Mouse (Mus musculus) heart, embryonic 15.5 days (tissue): ENCODE results near the gene Elovl3. TPM values are rescaled to one million over a fixed set of nuclear protein-coding genes. Genes with fewer than 3 reads are reported as not detected.
"Not testable (repeated sequence)": the region's sequence is repeated elsewhere in the genome, so short reads cannot be mapped to it uniquely, and the experiment has no call there.

Source experiments
- ATAC-seq: fragments of 200-750 bp; cut with Nextera tagmentation; replicated peaks from 2 replicates; pipeline ENCODE4 v1.8.0; 2017; ENCODE audit warnings: low read depth, moderate TSS enrichment; ENCODE audit not compliant: insufficient number of reproducible peaks, insufficient read depth, low FRiP score
- H3K27ac ChIP-seq: fragments of 300-500 bp; sonication (generic); 2 replicates; pipeline ENCODE4 v1.5.1; 2015; ENCODE audit warnings: mild to moderate bottlenecking, inconsistent platforms
- H3K27me3 ChIP-seq: fragments of 300-500 bp; sonication (generic); 2 replicates; pipeline ENCODE4 v1.6.1; 2015; ENCODE audit warnings: inconsistent platforms
- H3K36me3 ChIP-seq: fragments of 300-500 bp; sonication (generic); 2 replicates; pipeline ENCODE4 v1.6.1; 2015; ENCODE audit warnings: mild to moderate bottlenecking, inconsistent platforms
- H3K4me1 ChIP-seq: fragments of 300-500 bp; sonication (generic); replicated peaks from 2 replicates; pipeline ENCODE4 v1.6.1; 2015; ENCODE audit warnings: inconsistent platforms
- H3K4me2 ChIP-seq: fragments of 300-500 bp; sonication (generic); 2 replicates; pipeline ENCODE4 v1.6.1; 2015; ENCODE audit warnings: inconsistent platforms, mild to moderate bottlenecking, moderate library complexity
- H3K4me3 ChIP-seq: fragments of 300-500 bp; sonication (generic); 2 replicates; pipeline ENCODE4 v1.5.1; 2015; ENCODE audit warnings: mild to moderate bottlenecking, inconsistent platforms
- H3K9ac ChIP-seq: fragments of 300-500 bp; sonication (generic); 2 replicates; pipeline ENCODE4 v1.6.1; 2015; ENCODE audit warnings: mild to moderate bottlenecking, inconsistent platforms
- H3K9me3 ChIP-seq: fragments of 300-500 bp; sonication (generic); replicated peaks from 2 replicates; pipeline ENCODE4 v1.6.1; 2016; ENCODE audit warnings: inconsistent platforms
- WGBS: fragments of 180-500 bp; shearing (Covaris S2); methylation state at CpG from one replicate; pipeline ENCODE4 v1.1.7; 2015; ENCODE audit warnings: mixed read lengths; 5-methylcytosine and 5-hydroxymethylcytosine counted together
- polyA plus RNA-seq: library from polyadenylated mRNA; unstranded; fragments of >200 nt; fragmentation: Nextera tagmentation; extraction: Ambion mirVana; gene quantifications from 2 replicates; pipeline ENCODE4 v1.2.1, GENCODE M21; 2015

Elovl3 gene
- polyA plus RNA-seq, 1 experiment from 2014 or later: not detected

- no peaks in the 10 kb centered on the region for H3K9me3 ChIP-seq
- H3K9ac ChIP-seq: no peak overlapping the region
- ATAC-seq: no peak
- H3K4me3 ChIP-seq: no peak overlapping the region
- no peak overlapping the region for H3K27ac ChIP-seq
- H3K4me1 ChIP-seq: no peaks in the 10 kb centered on the region
- 77% methylated on average over 2 of the region's 2 CpGs for whole genome bisulfite sequencing
- no peaks in the 10 kb centered on the region for H3K27me3 ChIP-seq
- no peaks in the 10 kb centered on the region for H3K36me3 ChIP-seq
- H3K4me2 ChIP-seq: no peak overlapping the region
Measured at GRCm38 (mm10) chr19:46110214-46110613, 21.5 kb upstream of the Elovl3 start.

GRCm38 (mm10) chr19:46110781-46111180, 20.9 kb upstream of the Elovl3 start:
- WGBS: 79% methylated on average over 5 of the region's 5 CpGs
- no peak for ATAC-seq

GRCm38 (mm10) chr19:46114617-46115016, 17.1 kb upstream of the Elovl3 start:
- H3K27ac ChIP-seq: no peak overlapping the region
- no peak overlapping the region for H3K4me3 ChIP-seq
- H3K4me1 ChIP-seq: no peaks in the 10 kb centered on the region
- no peaks in the 10 kb centered on the region for H3K36me3 ChIP-seq
- 65% methylated on average over 4 of the region's 4 CpGs for WGBS
- H3K9me3 ChIP-seq: no peaks in the 10 kb centered on the region
- H3K4me2 ChIP-seq: no peak overlapping the region
- no peaks in the 10 kb centered on the region for H3K27me3 ChIP-seq
- no peak overlapping the region for H3K9ac ChIP-seq
- no peak for ATAC-seq

More at GRCm38 (mm10) chr19:46110781-46111180, 20.9 kb upstream of the Elovl3 start:
- Histone ChIP-seq H3K4me3 (no peak overlapping the region), H3K27ac (no peak overlapping the region), H3K9ac (no peak overlapping the region), H3K4me1 (no peaks in the 10 kb centered on the region), H3K9me3 (no peaks in the 10 kb centered on the region), H3K27me3 (no peaks in the 10 kb centered on the region), H3K36me3 (no peaks in the 10 kb centered on the region), H3K4me2 (no peak overlapping the region)

- no peaks in the 10 kb centered on the region for H3K9me3 ChIP-seq
- H3K4me1 ChIP-seq: no peaks in the 10 kb centered on the region
- H3K4me3 ChIP-seq: no peak overlapping the region
- H3K4me2 ChIP-seq: no peak overlapping the region
- no peak overlapping the region for H3K9ac ChIP-seq
- H3K27me3 ChIP-seq: no peaks in the 10 kb centered on the region
- H3K36me3 ChIP-seq: no peaks in the 10 kb centered on the region
- no peak for ATAC-seq
- H3K27ac ChIP-seq: no peak overlapping the region
- 87% methylated on average over 3 of the region's 3 CpGs for WGBS
Measured at GRCm38 (mm10) chr19:46119458-46119857, 12.2 kb upstream of the Elovl3 start.

DNA sequence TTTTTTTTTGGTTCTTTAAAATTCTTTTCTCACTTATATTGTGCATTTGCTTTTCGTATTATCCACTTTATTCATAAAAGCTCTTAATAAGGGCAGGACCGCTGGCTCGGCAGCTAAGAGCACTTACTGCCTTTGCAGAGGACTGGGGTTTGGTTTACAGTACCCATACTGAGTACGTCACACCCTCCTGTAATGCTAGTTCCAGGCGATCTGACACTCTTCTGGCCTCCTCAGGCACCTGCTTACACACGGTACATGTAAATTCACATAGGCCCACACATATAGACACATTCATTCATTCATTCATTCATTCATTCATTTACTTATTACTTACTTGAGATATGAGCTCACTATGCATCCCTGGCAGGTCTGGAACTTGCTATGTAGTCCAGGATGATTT, 10.8 kb upstream of the Elovl3 start:
- no peaks in the 10 kb centered on the region for H3K4me1 ChIP-seq
- no peaks in the 10 kb centered on the region for H3K9me3 ChIP-seq
- WGBS: 75% methylated on average over 6 of the region's 6 CpGs
- no peak overlapping the region for H3K4me2 ChIP-seq
- H3K9ac ChIP-seq: no peak overlapping the region
- no peak for ATAC-seq
- no peaks in the 10 kb centered on the region for H3K36me3 ChIP-seq
- no peak overlapping the region for H3K4me3 ChIP-seq
- no peak overlapping the region for H3K27ac ChIP-seq
- no peaks in the 10 kb centered on the region; the same call in 1 of the 2 replicates for H3K27me3 ChIP-seq

DNA sequence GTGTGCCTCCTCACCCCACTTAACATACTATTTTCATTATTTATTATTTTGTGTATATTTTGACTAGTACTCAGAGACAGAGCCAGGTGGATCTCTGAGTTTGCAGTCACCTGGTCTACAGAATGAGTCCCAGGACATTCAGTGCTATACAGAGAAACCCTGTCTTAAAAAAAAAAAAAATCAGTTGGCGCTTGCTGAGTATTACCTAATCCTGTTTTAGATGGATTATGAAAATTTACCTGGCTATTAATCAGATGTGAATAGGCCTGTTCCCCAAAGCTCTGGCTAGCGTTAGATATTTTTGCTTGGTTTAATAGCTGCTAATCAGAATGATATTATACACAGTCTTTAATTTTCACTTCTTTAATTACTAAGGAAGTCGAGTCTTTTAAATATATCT, 7.8 kb upstream of the Elovl3 start:
- H3K4me2 ChIP-seq: no peak overlapping the region
- no peaks in the 10 kb centered on the region for H3K9me3 ChIP-seq
- 73% methylated on average over 3 of the region's 3 CpGs for WGBS
- no peaks in the 10 kb centered on the region for H3K36me3 ChIP-seq
- H3K4me1 ChIP-seq: no peaks in the 10 kb centered on the region
- ATAC-seq: no peak
- H3K9ac ChIP-seq: no peak overlapping the region
- no peak overlapping the region for H3K4me3 ChIP-seq
- H3K27ac ChIP-seq: no peak overlapping the region
- H3K27me3 ChIP-seq: peaks cover 8% of the 10 kb centered on the region

- H3K4me2 ChIP-seq: no peak overlapping the region
- H3K36me3 ChIP-seq: no peaks in the 10 kb centered on the region
- no peak overlapping the region for H3K4me3 ChIP-seq
- H3K27ac ChIP-seq: no peak overlapping the region
- no peak overlapping the region for H3K9ac ChIP-seq
- H3K4me1 ChIP-seq: no peaks in the 10 kb centered on the region
- ATAC-seq: no peak
- H3K9me3 ChIP-seq: no peaks in the 10 kb centered on the region
- H3K27me3 ChIP-seq: peaks cover 8% of the 10 kb centered on the region
Measured at GRCm38 (mm10) chr19:46124651-46125050, 7.0 kb upstream of the Elovl3 start.

- H3K9ac ChIP-seq: no peak overlapping the region
Measured at GRCm38 (mm10) chr19:46126301-46126700, 5.4 kb upstream of the Elovl3 start.

DNA sequence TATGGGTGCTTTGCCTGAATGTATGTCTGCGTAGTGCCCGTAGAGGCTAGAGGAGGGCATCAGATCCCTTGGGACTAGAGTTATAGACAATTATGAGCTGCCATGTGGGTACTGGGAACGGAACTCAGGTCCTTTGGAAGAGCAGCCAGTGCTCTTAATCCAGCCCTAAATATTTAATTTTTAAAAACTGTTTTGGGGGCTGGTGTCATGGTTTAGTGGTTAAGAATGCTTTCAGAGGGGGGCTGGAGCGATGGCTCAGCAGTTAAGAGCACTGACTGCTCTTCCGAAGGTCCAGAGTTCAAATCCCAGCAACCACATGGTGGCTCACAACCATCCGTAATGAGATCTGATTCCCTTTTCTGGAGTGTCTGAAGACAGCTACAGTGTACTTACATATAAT, 2.0 kb upstream of the Elovl3 start:
- WGBS: 73% methylated on average over 6 of the region's 6 CpGs
- ATAC-seq, H3K4me1 ChIP-seq, H3K9ac ChIP-seq, H3K9me3 ChIP-seq, H3K4me2 ChIP-seq, H3K27ac ChIP-seq, H3K4me3 ChIP-seq, H3K36me3 ChIP-seq: not testable (repeated sequence)
- H3K27me3 ChIP-seq: peaks cover 52% of the 10 kb centered on the region

More at GRCm38 (mm10) chr19:46126301-46126700, 5.4 kb upstream of the Elovl3 start:
- no peak overlapping the region for H3K4me3 ChIP-seq
- 81% methylated on average over 4 of the region's 4 CpGs for WGBS
- no peak for ATAC-seq
- no peaks in the 10 kb centered on the region for H3K4me1 ChIP-seq
- H3K4me2 ChIP-seq: no peak overlapping the region
- peaks cover 21% of the 10 kb centered on the region for H3K27me3 ChIP-seq
- H3K36me3 ChIP-seq: no peaks in the 10 kb centered on the region
- H3K9me3 ChIP-seq: no peaks in the 10 kb centered on the region
- H3K27ac ChIP-seq: no peak overlapping the region

DNA sequence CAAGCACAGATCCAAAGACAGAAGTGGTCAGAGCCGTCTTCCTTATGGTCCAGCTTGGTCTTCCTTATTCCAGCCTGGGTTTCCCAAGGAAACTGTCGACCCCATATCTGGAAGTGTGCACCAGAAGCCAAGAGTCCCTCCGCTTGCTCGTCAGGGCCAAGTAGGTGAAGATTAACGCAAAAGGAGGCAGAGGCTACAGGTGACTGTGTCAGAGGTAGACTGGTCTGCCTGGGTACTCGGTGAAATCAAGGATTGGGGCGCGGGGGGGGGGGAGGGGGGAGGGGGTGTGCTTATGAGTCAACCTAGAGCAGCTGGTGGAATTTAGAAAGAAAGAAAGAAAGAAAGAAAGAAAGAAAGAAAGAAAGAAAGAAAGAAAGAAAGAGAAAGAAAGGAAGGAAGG, 414 bp upstream of the Elovl3 start:
- Histone ChIP-seq H3K36me3 (no peaks in the 10 kb centered on the region), H3K4me3 (peak overlapping the region; percentile 37), H3K27ac (no peak overlapping the region), H3K27me3 (peaks cover 63% of the 10 kb centered on the region), H3K4me1 (peaks cover 17% of the 10 kb centered on the region), H3K9ac (peak overlapping the region; percentile 9; the same call in 1 of the 2 replicates), H3K9me3 (no peaks in the 10 kb centered on the region), H3K4me2 (peak overlapping the region; percentile 61)
- WGBS: 15% methylated on average over 6 of the region's 8 CpGs
- ATAC-seq: no peak

DNA sequence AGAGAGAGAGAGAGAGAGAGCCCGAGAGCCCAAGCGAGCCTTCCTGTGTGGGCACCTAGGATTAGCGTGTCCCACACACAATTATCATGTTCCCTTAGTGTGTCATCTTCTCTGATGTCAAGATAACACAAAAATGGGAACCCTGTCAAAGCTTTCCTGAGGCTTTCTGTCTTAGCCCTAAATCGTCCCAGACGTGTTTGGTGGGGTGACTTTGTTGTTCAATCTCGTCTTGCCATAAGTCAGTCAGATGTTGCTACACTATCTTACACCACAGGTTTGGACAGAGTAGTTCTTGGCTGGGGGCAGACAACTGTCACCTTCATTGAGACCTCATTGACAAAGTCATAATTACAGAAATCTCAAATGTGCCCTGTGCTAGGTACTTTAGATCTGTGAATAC, 880 bp downstream of the Elovl3 start:
- no peak for ATAC-seq
- H3K9ac ChIP-seq: no peak overlapping the region
- H3K27me3 ChIP-seq: peaks cover 72% of the 10 kb centered on the region
- H3K27ac ChIP-seq: no peak overlapping the region
- peaks cover 28% of the 10 kb centered on the region for H3K4me1 ChIP-seq
- no peak overlapping the region for H3K4me3 ChIP-seq
- 42% methylated on average over 6 of the region's 6 CpGs for WGBS
- H3K36me3 ChIP-seq: no peaks in the 10 kb centered on the region
- no peak overlapping the region; the same call in 1 of the 2 replicates for H3K4me2 ChIP-seq
- H3K9me3 ChIP-seq: no peaks in the 10 kb centered on the region

- 3% methylated on average over 12 of the region's 12 CpGs for WGBS
- Histone ChIP-seq H3K36me3 (no peaks in the 10 kb centered on the region), H3K4me2 (peak overlapping the region; percentile 100), H3K4me3 (peak overlapping the region; percentile 59), H3K4me1 (peaks cover 29% of the 10 kb centered on the region), H3K27me3 (peaks cover 82% of the 10 kb centered on the region), H3K27ac (no peak overlapping the region), H3K9me3 (no peaks in the 10 kb centered on the region), H3K9ac (peak overlapping the region; percentile 58; the same call in 1 of the 2 replicates)
- ATAC-seq: 0 out of 2 replicates have a peak, but pooled peaks have one; percentile 16
Measured at GRCm38 (mm10) chr19:46135297-46135696, 3.6 kb downstream of the Elovl3 start.
